Mouse (Mus musculus) heart, adult 2 months (tissue): ENCODE measurements around the gene Dcp1a. TPM values are rescaled to one million over a fixed set of nuclear protein-coding genes. Genes with fewer than 3 reads are reported as not detected.
"Not testable (repeated sequence)": the region's sequence is repeated elsewhere in the genome, so short reads cannot be mapped to it uniquely, and the experiment has no call there.

ENCODE experiments used
- DNase-seq, 2 experiments: peaks; one replicate each; pipeline ENCODE4 v3.0.0; 2021
- H3K27ac ChIP-seq: fragments of 200-600 bp; 2 replicates; pipeline ENCODE4 v1.8.1; 2022
- H3K27me3 ChIP-seq: fragments of 200-500 bp; 2 replicates; pipeline ENCODE4 v1.6.1; 2012; ENCODE audit warnings: mild to moderate bottlenecking, low read length, inconsistent platforms, mixed read lengths; ENCODE audit not compliant: control insufficient read depth, insufficient read depth
- H3K36me3 ChIP-seq: fragments of 200-500 bp; 2 replicates; pipeline ENCODE4 v1.6.1; 2012; ENCODE audit warnings: low read length, inconsistent platforms; ENCODE audit not compliant: control insufficient read depth, insufficient read depth
- H3K4me1 ChIP-seq: fragments of 200-500 bp; 2 replicates; pipeline ENCODE4 v1.6.1; 2011; ENCODE audit warnings: low read length; ENCODE audit not compliant: control insufficient read depth, insufficient read depth
- H3K4me3 ChIP-seq: fragments of 200-600 bp; 2 replicates; pipeline ENCODE4 v1.8.1; 2022
- H3K79me2 ChIP-seq: fragments of 200-500 bp; replicated peaks from 2 replicates; pipeline ENCODE4 v1.6.1; 2012; ENCODE audit warnings: mild to moderate bottlenecking, inconsistent platforms, low read length, moderate library complexity, mixed read lengths; ENCODE audit not compliant: control insufficient read depth, insufficient read depth
- H3K9ac ChIP-seq: fragments of 200-500 bp; 2 replicates; pipeline ENCODE4 v1.6.1; 2012; ENCODE audit warnings: low read depth, mild to moderate bottlenecking, control low read depth, inconsistent platforms, low read length, mixed read lengths
- CTCF ChIP-seq: fragments of 200-600 bp; IDR thresholded peaks from 2 replicates; pipeline ENCODE4 v1.8.1; 2022; ENCODE audit warnings: antibody characterized with exemption, mild to moderate bottlenecking, moderate library complexity
- EP300 ChIP-seq: fragments of 200-500 bp; IDR thresholded peaks from 2 replicates; pipeline ENCODE4 v1.6.1; 2011; ENCODE audit warnings: low read depth, low read length, control low read depth; ENCODE audit not compliant: insufficient read depth
- POLR2A ChIP-seq: fragments of 200-500 bp; IDR thresholded peaks from 2 replicates; pipeline ENCODE4 v1.6.1; 2011; ENCODE audit warnings: mild to moderate bottlenecking, low read depth, low read length, control low read depth; ENCODE audit not compliant: insufficient read depth
- WGBS: fragments of 180-500 bp; shearing (Covaris S2); methylation state at CpG from one replicate; pipeline ENCODE4 v1.1.7; 2018; 5-methylcytosine and 5-hydroxymethylcytosine counted together
- intact Hi-C: fragments of 180-260 bp; cut with DNase I; formaldehyde crosslinking; loops from one replicate; pipeline ENCODE4 v1.15.1; 2025
- polyA plus RNA-seq: library from polyadenylated mRNA; depleted of rRNA; stranded (reverse); fragments of >200 nt; gene quantifications from 2 replicates; pipeline ENCODE4 v1.2.3, GENCODE M21; 2012
- total RNA-seq, 2 experiments: library from RNA; stranded (reverse); gene quantifications; 2 replicates each; pipeline ENCODE4 v1.2.3; 2021

Gene Dcp1a
- total and polyA plus RNA-seq, 3 experiments = 9.8 to 15.4 (median 10.8) TPM

- no peak for DNase-seq
- H3K79me2 ChIP-seq = no peaks in the 10 kb centered on the region
- no peak overlapping the region for H3K27ac ChIP-seq
- intact Hi-C loops = no loop called here
- no peaks in the 10 kb centered on the region for H3K4me1 ChIP-seq
- WGBS = 47% methylated on average over 6 of the region's 6 CpGs
- H3K9ac ChIP-seq = no peak overlapping the region
- H3K4me3 ChIP-seq = no peak overlapping the region
- H3K27me3 ChIP-seq = no peaks in the 10 kb centered on the region
- no peaks in the 10 kb centered on the region for H3K36me3 ChIP-seq
- TF ChIP-seq EP300 (no peak), CTCF (no peak), POLR2A (no peak)
These were observed 54.6 kb downstream of the Dcp1a start for GRCm38 (mm10) chr14:30533780-30534450.

- peak; percentile 75 to 84 for DNase-seq
- TF ChIP-seq EP300 (peak; percentile 60; the same call in 1 of the 2 replicates), CTCF (0 out of 2 replicates have a peak, but pooled peaks have one; percentile 3), POLR2A (no peak)
- Histone ChIP-seq H3K27ac (no peak overlapping the region), H3K79me2 (no peaks in the 10 kb centered on the region), H3K4me3 (no peak overlapping the region), H3K36me3 (no peaks in the 10 kb centered on the region), H3K27me3 (no peaks in the 10 kb centered on the region), H3K4me1 (no peaks in the 10 kb centered on the region), H3K9ac (no peak overlapping the region)
- intact Hi-C loops = no loop called here
- WGBS = 40% methylated on average over 10 of the region's 10 CpGs
These were observed 62.2 kb downstream of the Dcp1a start for GRCm38 (mm10) chr14:30541541-30541940.

GRCm38 (mm10) chr14:30543331-30543730, 64.0 kb downstream of the Dcp1a start:
- TF ChIP-seq CTCF = 0 out of 2 replicates have a peak, but pooled peaks have one; percentile 18
- H3K4me3 ChIP-seq = not testable (repeated sequence)
- WGBS = 90% methylated on average over 5 of the region's 5 CpGs

GRCm38 (mm10) chr14:30548131-30548720, 68.9 kb downstream of the Dcp1a start, which contains the start of gene Tkt:
Gene Tkt (plus strand): TSS chr14:30548359.
- 32% methylated on average over 8 of the region's 8 CpGs for WGBS
- Histone ChIP-seq H3K27ac (peak within 1 kb of the TSS; percentile 88), H3K9ac (peak within 1 kb of the TSS; percentile 86), H3K27me3 (no peaks in the 10 kb centered on the region), H3K36me3 (no peaks in the 10 kb centered on the region; the same call in 1 of the 2 replicates), H3K4me1 (peaks cover 9% of the 10 kb centered on the region), H3K4me3 (peak within 1 kb of the TSS; percentile 58), H3K79me2 (no peaks in the 10 kb centered on the region)
- no peak for TF ChIP-seq EP300
- TF ChIP-seq CTCF = no peak
- peak; percentile 60; the same call in 1 of the 2 replicates for TF ChIP-seq POLR2A
- DNase-seq = peak; percentile 78 to 88
- intact Hi-C loops = loop anchor here (2.0 to 5.0 kb wide), 3 partner anchors 25 to 105 kb away; partner anchors contain the start of gene Dcp1a

More at GRCm38 (mm10) chr14:30543331-30543730, 64.0 kb downstream of the Dcp1a start:
- H3K4me1 ChIP-seq, H3K9ac ChIP-seq, H3K79me2 ChIP-seq, DNase-seq, H3K27me3 ChIP-seq, intact Hi-C loops, H3K27ac ChIP-seq, H3K36me3 ChIP-seq: not testable (repeated sequence)

GRCm38 (mm10) chr14:30548965-30549776, 69.8 kb downstream of the Dcp1a start:
- TF ChIP-seq POLR2A (peak; percentile 97), EP300 (0 out of 2 replicates have a peak, but pooled peaks have one; percentile 4), CTCF (no peak)
- DNase-seq = peak; percentile 96 to 97
- Histone ChIP-seq H3K27ac (peak overlapping the region; percentile 88), H3K36me3 (no peaks in the 10 kb centered on the region; the same call in 1 of the 2 replicates), H3K27me3 (no peaks in the 10 kb centered on the region), H3K9ac (peak overlapping the region; percentile 86), H3K79me2 (no peaks in the 10 kb centered on the region), H3K4me1 (peaks cover 9% of the 10 kb centered on the region), H3K4me3 (peak overlapping the region; percentile 58)
- intact Hi-C loops = loop anchor here (2.0 to 5.0 kb wide), 3 partner anchors 24 to 104 kb away; partner anchors contain the start of gene Dcp1a
- under 1% methylated on average over 69 of the region's 69 CpGs for WGBS
